Mouse (Mus musculus): ENCODE data around the gene Gbp10.

DNA sequence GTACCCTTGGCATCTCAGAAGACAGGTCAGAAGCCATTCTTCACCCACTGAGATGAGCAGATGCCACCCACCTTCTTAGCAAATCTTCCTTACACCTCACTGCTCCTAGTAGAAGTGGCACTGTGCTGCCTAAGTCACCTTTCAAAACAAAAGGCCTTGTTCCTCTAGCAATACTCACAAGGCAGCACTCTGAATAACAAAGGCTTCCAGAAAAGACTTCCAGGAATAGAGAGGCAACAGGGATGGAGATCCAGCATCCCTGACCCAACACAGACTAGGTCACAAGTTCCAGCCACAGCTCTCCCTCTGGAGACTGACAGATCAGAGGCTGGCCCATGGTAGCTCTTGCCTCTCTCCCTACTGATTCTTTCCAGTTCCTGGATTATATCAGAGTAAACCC, 57.9 kb downstream of the Gbp10 start:
- no peak for TF ChIP-seq CTCF (IDR thresholded peaks at IDR 0.05; ENCODE audit: low read depth)
- TF ChIP-seq EP300 (IDR thresholded peaks at IDR 0.05; ENCODE audit: low read depth) = no peak
